Mouse (Mus musculus) E14TG2a.4 (cell line): ENCODE measurements around the gene Atp8a1.

Experiments
- CTCF ChIP-seq: conservative IDR thresholded peaks from 2 replicates; pipeline ENCODE4 v1.5.1; 2014; ENCODE audit warnings: low read length
- NANOG ChIP-seq: IDR thresholded peaks from 2 replicates; pipeline ENCODE4 v1.6.1; 2014; ENCODE audit warnings: borderline replicate concordance, low read length, mixed read lengths
- POU5F1 ChIP-seq: IDR thresholded peaks from 2 replicates; pipeline ENCODE4 v1.6.1; 2014; ENCODE audit warnings: low read length, borderline replicate concordance

DNA sequence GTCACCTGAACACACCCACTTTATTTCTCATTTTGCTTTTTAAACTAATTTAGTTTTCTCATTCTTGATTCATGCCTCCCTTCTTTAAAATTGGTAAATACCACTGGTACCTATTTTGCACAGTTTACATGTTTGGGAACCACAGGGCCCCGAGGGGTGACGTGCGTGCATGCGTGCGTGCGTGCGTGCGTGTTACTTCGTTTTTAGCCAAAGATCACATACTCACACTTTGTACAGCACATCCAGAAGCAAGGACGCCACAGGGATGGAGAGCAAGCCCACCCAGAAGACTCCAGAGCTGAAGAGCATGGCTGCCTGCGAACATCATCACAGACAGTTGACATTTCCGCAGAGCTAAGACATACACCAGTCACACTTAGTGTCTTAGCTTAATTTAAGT, 216.0 kb downstream of the Atp8a1 start:
- TF ChIP-seq CTCF (no peak), POU5F1 (no peak), NANOG (no peak)
